Mouse (Mus musculus) layer of hippocampus, adult 11-12 months (tissue): ENCODE measurements around the gene Hnrnph1.
"Not testable (repeated sequence)": the region's sequence is repeated elsewhere in the genome, so short reads cannot be mapped to it uniquely, and the experiment has no call there.

ENCODE experiments used
- DNase-seq: peaks from one replicate; pipeline ENCODE4 v3.0.0; 2022; ENCODE audit warnings: low spot score

Hnrnph1 gene

GRCm38 (mm10) chr11:50376911-50377891, at the start of gene Hnrnph1:
Gene Hnrnph1, plus strand, starts transcription at chr11:50376990.
- DNase-seq, result peak; percentile 99

- no peak for DNase-seq
Observed at GRCm38 (mm10) chr11:50328075-50328625, 48.6 kb upstream of the Hnrnph1 start.

- no peak for DNase-seq
Observed at GRCm38 (mm10) chr11:50329378-50329777, 47.4 kb upstream of the Hnrnph1 start.

- DNase-seq, result no peak
Observed at GRCm38 (mm10) chr11:50333181-50333580, 43.6 kb upstream of the Hnrnph1 start.

- no peak for DNase-seq
Observed at GRCm38 (mm10) chr11:50336126-50336525, 40.7 kb upstream of the Hnrnph1 start.

- DNase-seq, result no peak
Observed at GRCm38 (mm10) chr11:50336891-50337290, 39.9 kb upstream of the Hnrnph1 start.

- DNase-seq, result no peak
Observed at GRCm38 (mm10) chr11:50345486-50345885, 31.3 kb upstream of the Hnrnph1 start.

- no peak for DNase-seq
Observed at GRCm38 (mm10) chr11:50346256-50347032, 30.3 kb upstream of the Hnrnph1 start.

GRCm38 (mm10) chr11:50352177-50352576, 24.6 kb upstream of the Hnrnph1 start:
- DNase-seq, result no peak

GRCm38 (mm10) chr11:50354162-50354561, 22.6 kb upstream of the Hnrnph1 start, which contains the start of gene Cby3:
Gene Cby3, plus strand, starts transcription at chr11:50354462.
- no peak for DNase-seq

- no peak for DNase-seq
Observed at GRCm38 (mm10) chr11:50354851-50355250, 21.9 kb upstream of the Hnrnph1 start.

- DNase-seq, result no peak
Observed at GRCm38 (mm10) chr11:50355395-50355794, 21.4 kb upstream of the Hnrnph1 start.

GRCm38 (mm10) chr11:50358950-50359861, 17.6 kb upstream of the Hnrnph1 start:
- peak; percentile 68 for DNase-seq

GRCm38 (mm10) chr11:50361282-50361681, 15.5 kb upstream of the Hnrnph1 start:
- DNase-seq, result not testable (repeated sequence)

- peak; percentile 90 for DNase-seq
Observed at GRCm38 (mm10) chr11:50364548-50364947, 12.2 kb upstream of the Hnrnph1 start.

- no peak for DNase-seq
Observed at GRCm38 (mm10) chr11:50365322-50365721, 11.5 kb upstream of the Hnrnph1 start.

- DNase-seq, result no peak
Observed at GRCm38 (mm10) chr11:50367531-50367930, 9.3 kb upstream of the Hnrnph1 start.

- DNase-seq, result no peak
Observed at GRCm38 (mm10) chr11:50369360-50369911, 7.4 kb upstream of the Hnrnph1 start.

GRCm38 (mm10) chr11:50370969-50371368, 5.8 kb upstream of the Hnrnph1 start:
- DNase-seq, result peak; percentile 7

- DNase-seq, result peak; percentile 61
Observed at GRCm38 (mm10) chr11:50371399-50371841, 5.4 kb upstream of the Hnrnph1 start.

GRCm38 (mm10) chr11:50371911-50372310, 4.9 kb upstream of the Hnrnph1 start:
- DNase-seq, result no peak
